Mouse (Mus musculus) heart, postnatal 14 days (tissue): ENCODE data around the gene Pygo2. TPM values are rescaled to one million over a fixed set of nuclear protein-coding genes. Genes with fewer than 3 reads are reported as not detected.

Experiments
- DNase-seq, 2 experiments: peaks; one replicate each; pipeline ENCODE4 v3.0.0; 2021 to 2022
- intact Hi-C: fragments of 180-260 bp; cut with DNase I; formaldehyde crosslinking; loops from one replicate; pipeline ENCODE4 v1.15.1; 2025
- long read RNA-seq, 2 experiments: library from polyadenylated mRNA; stranded (forward); transcript quantifications; one replicate each; pipeline ENCODE4 v2.0.0; 2021
- total RNA-seq, 2 experiments: library from RNA; stranded (reverse); gene quantifications; 2 replicates each; pipeline ENCODE4 v1.2.3; 2021

Pygo2 gene
- total RNA-seq = 10 to 100 TPM; 16.5 to 19.9 TPM
- long read RNA-seq, experiment 1, transcript Pygo2-201 (3 exons, 3,198 nt) = major isoform, 10 of 24 reads
- long read RNA-seq, experiment 1, partial matches to known transcripts = 9 of 24 reads
- long read RNA-seq, experiment 1, other reads (novel, unspliced or antisense) = 1 of 24 reads
- long read RNA-seq, experiment 2, transcript Pygo2-201 (3 exons, 3,198 nt) = major isoform, 6 of 22 reads
- long read RNA-seq, experiment 2, partial matches to known transcripts = 0 of 22 reads
- long read RNA-seq, experiment 2, other reads (novel, unspliced or antisense) = 16 of 22 reads

DNA sequence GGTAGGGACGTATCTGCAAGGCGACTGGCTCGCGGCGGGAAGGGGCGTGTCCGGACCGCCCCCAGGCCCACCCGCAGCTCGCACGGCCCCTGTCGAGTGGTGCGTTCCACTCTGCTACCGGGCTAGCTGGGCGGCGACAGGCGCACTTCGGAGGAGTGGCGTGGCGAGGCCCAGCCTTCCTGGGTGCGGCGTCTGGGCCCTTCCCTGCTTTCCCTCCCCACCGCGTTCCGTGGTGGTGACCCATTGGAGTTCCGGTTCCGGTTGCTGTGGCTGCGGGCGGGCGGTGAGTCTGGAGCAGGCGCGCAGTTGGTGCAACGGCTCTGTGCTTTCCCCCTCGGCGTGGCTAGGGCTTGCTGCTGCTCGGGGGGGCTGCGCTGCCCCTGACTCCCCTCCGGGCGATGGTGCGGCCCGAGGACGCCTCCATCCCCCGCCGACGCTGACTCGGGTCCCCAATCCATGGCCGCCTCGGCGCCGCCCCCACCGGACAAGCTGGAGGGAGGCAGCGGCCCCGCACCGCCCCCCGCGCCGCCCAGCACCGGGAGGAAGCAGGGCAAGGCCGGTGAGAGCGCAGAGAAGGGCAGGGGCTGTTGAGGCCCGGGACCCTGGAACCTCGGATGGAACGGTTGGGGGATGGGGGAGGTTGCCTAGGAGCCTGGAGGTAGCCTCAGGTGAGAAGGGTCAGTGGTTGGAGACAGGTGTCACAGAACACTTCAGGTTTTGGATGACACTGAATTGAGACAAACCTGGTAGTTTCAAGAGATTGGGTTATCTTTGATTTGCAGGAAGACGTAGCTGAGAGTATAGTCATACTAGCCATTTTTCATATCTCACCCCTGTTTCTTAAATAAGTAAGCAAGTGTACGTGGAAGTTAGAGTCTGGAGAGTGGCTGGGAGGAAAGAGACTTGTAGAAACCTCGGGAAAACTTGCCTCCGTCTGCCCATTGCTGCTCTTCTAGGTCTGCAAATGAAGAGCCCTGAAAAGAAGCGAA is at the start of gene Pygo2:
Pygo2 (plus strand) TSS at position 44 of the 989 bp plus-strand sequence.
- intact Hi-C loops = no loop called here
- peak; percentile 96 for DNase-seq

DNA sequence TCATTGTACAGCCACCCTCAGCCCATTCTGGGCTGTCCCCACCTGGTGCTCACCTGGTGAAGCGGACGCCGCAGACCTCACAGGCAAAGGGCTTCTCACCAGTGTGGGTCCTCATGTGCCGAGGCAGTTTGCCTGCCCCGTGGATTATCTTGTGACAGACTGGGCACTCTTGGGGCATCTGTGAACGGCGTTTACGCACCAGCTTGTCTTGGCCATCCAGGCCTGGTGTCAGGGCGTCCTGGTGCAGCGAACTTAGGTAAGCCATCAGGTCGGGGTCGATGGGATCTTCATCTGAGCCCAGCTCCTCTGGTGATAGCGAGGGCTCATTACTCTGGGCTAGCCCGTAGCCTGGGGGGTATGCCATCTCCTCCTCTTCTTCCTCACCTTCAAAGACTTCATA is 49.7 kb upstream of the Pygo2 start:
- intact Hi-C loops = no loop called here
- no peak for DNase-seq

DNA sequence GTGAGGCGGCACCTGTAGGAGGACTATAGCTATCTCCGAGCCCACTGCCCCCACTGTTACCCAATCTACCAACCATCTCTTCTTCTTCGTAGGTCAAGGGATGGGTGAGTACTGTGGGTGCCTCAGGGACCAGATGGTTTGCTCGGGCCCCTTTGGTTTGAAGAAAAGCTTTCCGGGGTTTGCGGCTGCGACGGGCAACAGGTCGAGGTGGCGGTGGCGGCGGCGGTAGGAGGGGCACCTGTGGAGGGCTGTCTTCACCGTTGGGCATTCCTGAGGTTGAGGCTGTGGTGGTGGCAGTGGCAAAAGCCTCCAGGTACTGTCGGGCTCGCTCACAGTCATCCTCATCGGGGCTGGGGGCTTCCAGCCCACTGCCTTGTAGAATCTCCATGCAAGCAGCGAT is 49.3 kb upstream of the Pygo2 start:
- intact Hi-C loops = no loop called here
- no peak for DNase-seq

DNA sequence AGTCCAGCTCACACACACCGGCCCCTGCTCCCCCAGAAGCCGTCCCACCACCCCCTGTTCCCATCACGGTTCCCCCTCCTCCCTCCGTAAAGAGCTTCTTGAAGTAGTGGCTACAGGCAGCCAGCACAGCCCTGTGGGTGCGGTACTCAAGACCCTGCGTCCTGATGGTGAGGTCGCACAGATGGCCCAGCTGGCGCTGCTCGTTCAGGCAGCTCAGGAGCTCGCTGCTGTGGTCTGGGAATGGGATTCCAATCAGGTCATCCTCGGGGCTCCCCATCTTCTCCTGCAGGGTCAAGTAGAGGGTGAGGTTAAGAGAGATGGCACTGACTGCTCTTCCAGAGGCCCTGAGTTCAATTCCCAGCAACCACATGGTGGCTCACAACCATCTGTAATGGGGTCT is 48.8 kb upstream of the Pygo2 start:
- intact Hi-C loops = no loop called here
- DNase-seq = no peak

DNA sequence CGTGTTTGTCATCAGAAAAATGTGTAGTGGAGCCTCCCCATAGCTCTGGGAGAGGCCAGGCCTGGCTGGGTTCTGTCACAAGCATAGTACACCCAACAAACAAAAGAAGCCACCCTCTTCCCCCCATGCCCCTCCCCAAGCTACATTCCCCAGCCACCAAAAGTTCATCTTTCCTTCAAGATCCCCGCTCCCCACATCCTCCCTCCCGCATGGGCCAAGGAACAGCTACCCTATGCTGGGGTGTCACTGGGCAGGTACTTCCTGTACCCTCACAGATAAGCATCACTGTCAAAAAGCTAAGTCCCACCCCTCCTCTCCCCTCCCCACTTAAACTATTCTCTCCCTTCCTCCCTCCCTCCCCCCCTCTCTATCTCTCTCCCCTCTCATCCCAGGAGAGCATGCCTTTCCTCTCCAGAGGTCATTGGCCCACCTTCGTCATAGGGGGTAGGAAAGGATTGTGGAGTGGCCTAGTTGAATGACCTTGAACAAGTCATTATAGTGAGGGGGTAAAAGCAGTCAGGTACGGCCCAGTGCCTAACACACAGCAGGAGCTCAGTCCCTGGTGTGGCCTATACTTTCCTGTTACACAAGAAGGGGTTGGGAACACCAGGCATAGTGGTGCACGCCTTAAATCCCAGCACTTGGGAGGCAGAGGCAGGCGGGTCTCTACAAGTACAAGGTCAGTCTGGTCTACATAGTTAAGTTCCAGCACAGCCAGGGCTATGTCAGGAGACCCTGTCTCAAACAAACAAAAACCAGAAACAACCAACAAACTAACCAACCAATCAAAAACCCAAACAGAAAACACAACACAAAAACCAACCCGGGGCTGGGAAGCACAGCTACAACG is 47.8 kb upstream of the Pygo2 start:
- intact Hi-C loops = no loop called here
- DNase-seq = no peak

DNA sequence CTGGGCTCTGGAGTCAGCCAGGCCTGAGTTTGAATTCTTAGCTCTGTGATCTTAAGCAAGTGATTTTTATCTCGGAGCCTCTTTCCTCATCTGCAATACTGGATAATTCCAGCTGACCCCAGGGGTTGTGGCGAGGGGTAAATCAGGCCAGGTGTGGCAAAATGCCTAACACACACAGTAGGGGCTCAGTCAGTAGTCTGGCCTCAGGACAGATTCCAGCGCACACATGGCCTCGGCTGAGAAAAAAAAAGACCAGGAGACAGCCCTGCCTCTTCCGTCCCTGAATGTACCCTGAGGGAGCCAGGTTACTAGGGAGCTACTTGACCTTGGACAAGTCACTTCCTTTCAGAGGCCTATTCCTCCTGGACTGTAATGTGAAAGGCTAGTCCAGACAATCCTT is 47.1 kb upstream of the Pygo2 start:
- no peak for DNase-seq
- intact Hi-C loops = no loop called here

DNA sequence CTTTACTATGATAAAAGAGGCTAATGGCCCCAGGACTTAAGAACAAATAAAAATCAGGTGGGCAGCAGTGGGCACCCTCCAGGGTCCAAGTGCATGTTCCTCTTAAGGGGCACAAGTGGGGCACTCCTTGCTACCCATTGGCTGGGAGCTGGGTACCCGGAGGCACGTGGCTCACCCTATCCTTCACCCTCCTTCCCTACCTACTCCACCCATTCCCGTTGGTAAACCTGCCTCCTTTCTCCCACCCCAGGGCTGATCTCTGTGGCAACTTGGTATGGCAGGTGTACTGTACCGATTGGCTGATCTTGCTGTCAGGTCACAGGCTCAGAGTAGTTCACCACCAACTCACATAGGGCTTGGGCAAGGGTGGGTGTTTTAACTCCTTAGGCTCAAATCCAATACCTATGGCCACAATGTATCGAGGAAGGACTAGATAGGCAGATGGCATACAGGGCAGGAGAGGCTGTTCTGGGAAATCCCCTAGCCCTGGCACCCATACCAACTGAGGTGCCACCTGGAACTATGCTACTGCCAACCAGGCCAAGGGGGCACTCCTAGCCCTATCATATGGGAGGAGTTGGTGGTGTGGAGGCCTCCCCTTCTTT is 46.3 kb upstream of the Pygo2 start:
- intact Hi-C loops = no loop called here
- no peak for DNase-seq

DNA sequence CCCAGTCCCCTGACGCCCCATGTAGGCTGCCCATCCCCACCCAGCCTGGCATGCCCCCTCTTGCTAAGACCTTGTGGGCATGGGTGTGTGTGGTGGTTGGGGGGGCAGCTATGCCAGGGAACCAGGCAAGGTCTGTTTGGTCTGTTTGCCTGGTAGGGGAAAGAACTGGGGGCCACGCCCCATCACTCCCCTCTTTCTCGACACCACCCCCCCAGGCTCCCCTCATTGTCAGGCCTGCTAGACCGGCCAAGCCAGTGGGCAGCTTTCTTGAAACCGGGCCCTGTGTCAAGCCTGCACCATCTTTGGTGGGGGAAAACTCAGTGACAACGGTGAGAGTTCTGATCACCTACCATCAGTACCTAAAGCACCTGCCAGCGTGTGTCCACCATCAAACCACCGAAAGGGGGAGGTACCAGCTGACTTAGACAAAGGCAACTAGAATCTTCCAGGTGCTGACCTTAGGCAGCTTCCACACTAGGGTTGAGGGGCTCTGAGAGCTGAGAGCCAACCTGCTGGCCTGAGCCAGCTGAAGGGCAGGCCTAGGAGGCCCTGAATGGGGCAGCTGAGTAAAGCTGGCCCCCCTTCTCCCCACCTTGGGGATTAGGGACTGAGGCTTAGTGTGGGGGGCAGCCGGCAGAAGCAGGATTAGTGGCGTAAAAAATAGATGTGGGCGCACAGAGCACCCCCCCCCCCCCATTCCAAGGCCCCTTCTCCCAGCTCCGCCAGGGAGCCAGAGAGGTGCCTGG is 45.5 kb upstream of the Pygo2 start:
- no peak for DNase-seq
- intact Hi-C loops = no loop called here

DNA sequence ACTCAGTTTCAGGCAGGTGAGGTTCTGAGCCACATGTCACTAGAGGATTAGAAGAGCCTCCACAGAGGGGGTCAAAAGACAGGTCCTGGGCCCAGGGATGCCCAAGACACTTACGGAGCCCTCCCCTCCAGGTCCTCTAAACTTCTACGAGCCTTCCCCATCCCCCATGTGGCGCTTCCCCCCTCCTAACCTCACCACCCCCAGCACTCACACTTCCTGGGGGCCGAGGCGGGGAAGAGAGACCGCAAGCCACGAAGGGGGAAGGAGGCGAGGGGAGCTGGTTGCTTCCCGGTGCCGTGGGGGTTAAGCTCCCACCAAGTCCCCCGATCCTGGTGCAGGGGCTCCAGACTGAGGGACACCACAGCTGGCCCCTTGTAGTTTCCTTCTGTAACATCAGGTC is 44.6 kb upstream of the Pygo2 start:
- no peak for DNase-seq
- intact Hi-C loops = no loop called here

DNA sequence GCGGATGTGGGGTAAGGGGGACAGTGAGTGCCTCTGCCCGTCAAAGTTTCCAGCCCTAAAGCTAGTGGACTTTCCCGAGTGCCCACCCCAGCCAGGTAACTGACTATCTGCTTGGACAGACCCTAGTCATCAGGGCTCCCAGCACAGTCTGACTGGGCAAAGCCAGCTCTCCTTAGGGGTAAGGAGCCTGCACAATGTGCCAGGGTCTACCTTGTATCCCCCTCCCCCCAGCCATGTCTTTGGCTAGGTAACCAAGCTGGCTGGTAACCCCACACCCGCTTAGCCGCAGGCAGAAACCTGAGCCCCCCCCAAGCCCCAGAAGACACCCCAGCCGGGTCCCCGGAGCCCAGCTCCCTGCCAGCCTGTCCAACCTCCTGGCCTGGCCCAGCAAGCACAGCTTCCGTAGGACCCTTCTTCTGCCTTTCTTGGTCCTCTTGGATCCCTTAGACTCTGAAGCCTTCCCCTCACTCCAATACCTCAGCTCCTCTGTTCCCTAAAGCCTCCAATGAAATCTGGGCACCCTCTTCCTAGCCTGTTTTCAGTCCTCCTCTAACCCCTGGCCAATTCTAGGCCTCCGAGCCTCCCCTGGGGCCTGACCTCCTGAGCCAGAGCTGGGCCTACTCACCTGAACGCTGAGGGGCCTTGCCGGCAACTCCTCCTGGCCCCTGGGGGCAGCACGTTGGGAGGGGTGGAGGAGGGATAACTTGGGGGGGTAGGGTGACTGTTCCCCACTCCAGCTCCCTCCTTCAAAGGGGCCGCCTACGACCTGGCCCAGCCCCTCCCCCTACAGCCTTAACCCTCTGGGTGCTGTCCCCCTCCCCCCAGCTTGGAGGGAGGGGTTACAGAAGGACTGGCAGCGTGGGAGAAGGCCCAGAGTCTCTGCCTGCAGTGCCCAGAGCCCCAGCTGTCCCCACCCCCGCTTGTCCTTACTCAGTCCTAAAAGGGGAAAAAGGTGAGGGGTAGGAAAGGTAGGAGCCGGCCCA is 43.3 kb upstream of the Pygo2 start:
- DNase-seq = peak in 1 of 2 experiments; percentile 32
- intact Hi-C loops = no loop called here

DNA sequence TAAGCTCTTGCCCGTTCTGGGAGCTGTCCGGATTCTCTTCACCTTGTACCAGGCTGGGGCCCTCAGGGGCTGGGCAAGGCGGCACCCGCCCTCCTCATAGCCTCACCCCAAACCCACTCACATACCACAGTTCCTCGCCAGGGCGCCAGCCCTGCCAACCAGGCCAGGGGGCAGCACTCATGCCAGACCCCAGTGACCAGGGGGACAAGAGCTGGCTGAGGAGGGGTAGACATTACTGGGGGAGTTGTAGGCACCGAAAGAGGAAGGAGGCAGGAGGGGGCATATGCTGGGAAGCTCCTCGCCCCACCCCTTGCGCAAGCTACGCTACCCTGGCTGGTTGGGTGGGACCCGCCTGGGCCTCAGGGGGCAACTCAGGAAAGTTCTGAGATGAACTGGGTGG is 42.4 kb upstream of the Pygo2 start:
- intact Hi-C loops = no loop called here
- peak; percentile 43 to 71 for DNase-seq

DNA sequence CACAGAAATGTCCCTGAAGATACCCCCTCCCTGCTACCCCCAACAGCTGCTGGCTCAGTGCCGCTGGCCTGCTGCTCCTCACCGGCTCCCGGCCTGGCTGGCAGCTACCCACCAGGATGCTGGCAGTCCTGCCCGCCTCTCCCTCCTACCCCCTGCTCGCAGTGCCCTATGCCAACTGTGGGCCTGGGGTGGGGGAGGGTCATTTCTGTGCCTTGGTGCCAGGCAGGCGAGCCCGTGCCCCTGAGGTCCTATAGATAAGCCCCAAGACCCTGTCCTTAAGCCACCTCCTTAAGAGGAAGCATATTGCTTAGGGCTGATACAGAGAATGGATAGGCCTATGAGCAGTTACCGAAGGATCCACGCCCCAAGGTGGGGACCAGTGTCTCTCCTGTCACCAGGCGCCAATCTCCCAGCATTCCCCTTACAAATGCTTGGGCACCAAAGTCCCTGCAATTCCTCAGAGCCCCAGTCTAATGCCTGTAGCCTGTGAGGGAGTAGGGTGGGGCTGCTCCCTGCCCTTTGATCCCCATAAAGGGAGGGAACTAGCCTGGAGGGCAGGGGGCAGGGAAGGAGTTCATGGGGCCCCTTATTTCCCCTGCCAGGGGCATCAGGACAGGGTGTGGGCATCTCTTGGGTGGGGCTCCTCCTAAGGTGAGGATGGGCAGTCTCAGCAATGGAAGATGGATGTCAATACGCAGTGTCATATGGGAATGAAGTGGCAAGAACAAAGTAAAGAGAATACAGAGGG is 41.7 kb upstream of the Pygo2 start:
- peak; percentile 75 to 86 for DNase-seq
- intact Hi-C loops = no loop called here

DNA sequence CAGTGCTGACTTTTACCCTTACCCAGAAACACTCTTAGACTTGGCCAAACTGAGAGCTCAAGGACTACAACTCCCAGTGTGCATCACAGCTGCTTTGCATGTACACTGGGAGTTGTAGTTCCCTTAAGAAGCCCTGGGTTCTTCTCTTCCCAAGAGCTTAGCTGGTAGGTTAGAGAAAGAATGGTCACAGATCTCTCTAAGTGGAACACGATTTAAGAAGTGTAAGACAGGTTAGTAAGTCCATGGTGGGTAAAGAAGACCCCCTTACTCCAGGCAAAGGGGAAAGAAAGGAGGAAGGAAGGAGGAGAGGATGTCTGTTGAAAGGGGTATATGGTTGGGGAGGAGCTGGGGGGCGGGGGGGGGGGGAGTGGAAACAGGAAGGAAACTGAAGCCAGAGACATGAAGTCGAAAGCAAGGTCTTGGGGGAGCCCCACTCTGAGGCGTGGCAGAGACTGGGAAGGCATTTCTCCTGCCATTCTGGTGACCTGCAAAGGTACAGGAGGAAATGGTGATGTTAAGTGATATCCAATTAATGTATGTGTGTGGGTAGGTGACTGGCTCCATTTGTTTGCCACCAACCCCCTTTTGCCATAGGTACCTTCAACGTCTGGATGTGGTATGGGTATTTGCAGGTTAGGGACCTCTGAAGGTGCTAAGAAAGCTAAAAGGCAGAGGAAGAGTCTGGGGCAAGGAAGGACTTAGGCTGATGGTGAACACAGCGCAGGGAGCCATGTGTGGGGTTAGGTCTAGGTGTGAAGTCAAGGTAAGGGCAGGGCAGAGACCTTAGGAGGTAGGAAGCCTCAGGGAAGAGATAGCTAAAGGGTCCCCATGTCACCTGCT is 40.9 kb upstream of the Pygo2 start:
- intact Hi-C loops = no loop called here
- peak in 1 of 2 experiments; percentile 53 for DNase-seq

DNA sequence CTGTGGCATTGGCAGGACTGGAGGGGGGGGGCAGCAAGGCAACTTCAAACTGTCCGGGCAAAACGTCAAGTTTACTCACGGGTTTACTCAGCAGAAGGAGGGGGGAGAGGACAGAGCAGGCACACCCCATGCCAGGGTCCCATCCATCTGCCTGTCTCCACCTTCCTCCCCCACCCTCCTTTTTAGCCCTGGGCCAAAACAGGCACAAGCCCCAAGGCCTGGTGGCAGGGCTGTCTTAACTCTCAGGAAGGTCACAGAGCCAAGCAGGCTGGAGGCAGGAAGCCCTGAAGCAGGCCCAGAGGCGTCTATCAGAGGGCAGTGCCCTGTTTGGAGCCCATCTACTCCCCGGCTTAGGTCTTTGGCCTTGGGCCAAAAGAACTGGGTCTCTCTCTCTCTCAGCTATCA is 39.9 kb upstream of the Pygo2 start:
- intact Hi-C loops = no loop called here
- peak; percentile 45 to 61 for DNase-seq

DNA sequence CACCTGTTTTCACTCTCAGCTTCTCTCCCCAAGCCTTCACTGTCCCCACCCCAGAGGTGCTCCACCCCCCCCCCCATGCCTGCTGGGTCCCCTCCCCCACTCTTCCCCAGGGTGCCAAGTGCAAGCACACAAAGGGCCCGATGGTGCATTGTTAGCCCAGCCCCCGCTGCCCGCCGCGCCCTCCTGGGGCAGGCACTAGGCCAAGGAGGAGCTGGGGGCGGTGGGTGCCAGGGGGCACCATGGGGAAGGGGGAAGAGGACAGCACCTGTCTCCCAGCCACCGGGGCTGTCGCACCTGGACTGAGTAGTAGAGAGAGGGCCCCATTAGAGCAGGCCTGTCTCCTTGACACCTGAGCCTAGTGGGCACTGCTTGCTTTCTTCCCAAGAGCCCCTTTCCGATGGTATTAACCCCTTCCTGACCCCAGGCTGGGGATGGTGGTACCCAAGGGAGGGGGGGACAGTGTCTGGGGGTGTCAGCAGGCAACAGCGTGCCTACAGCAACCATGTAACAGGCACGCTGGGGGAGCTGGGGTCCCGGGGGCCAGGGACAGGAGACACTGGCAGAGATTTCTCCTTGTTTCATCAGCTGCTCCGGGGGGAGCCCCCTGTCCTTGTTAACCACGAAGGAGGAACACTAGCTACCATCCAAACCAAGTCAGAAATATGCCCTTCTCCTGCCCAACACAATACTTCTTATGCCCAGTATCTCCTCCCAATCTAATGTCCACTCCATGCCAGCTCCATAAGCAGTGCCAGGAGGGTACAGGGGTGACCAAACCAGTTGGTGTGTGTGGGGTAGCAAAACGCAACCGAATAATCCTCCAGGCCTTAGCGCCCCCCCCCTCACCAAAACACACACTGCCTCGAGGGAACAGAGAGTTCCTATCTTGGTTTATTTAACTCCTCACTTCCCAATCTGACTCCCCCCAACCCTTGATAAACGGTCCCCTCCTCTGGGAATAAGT is 39.0 kb upstream of the Pygo2 start:
- DNase-seq = peak; percentile 47 to 54
- intact Hi-C loops = no loop called here
